Mouse (Mus musculus) stomach, embryonic 16.5 days (tissue): ENCODE measurements around the gene Ube2cbp. TPM values are rescaled to one million over a fixed set of nuclear protein-coding genes. Genes with fewer than 3 reads are reported as not detected.

ENCODE experiments used
- ATAC-seq: fragments of 200-750 bp; cut with Nextera tagmentation; 2 replicates; pipeline ENCODE4 v1.8.0; 2017; ENCODE audit warnings: moderate number of reproducible peaks, moderate TSS enrichment; ENCODE audit not compliant: insufficient read depth, low FRiP score
- H3K27ac ChIP-seq: fragments of 300-500 bp; sonication (generic); 2 replicates; pipeline ENCODE4 v1.5.1; 2014; ENCODE audit warnings: low read length
- H3K27me3 ChIP-seq: fragments of 300-500 bp; sonication (generic); 2 replicates; pipeline ENCODE4 v1.6.1; 2014; ENCODE audit warnings: low read length, control low read depth, mixed read lengths; ENCODE audit not compliant: control insufficient read depth, insufficient read depth
- H3K36me3 ChIP-seq: fragments of 300-500 bp; sonication (generic); 2 replicates; pipeline ENCODE4 v1.6.1; 2014; ENCODE audit warnings: low read length; ENCODE audit not compliant: control insufficient read depth, insufficient read depth
- H3K4me1 ChIP-seq: fragments of 300-500 bp; sonication (generic); 2 replicates; pipeline ENCODE4 v1.6.1; 2014; ENCODE audit warnings: low read length, control low read depth, mixed read lengths; ENCODE audit not compliant: control insufficient read depth, insufficient read depth
- H3K4me2 ChIP-seq: fragments of 300-500 bp; sonication (generic); 2 replicates; pipeline ENCODE4 v1.6.1; 2014; ENCODE audit warnings: low read depth, low read length, mixed read lengths
- H3K4me3 ChIP-seq: fragments of 300-500 bp; sonication (generic); replicated peaks from 2 replicates; pipeline ENCODE4 v1.5.1; 2014; ENCODE audit warnings: mild to moderate bottlenecking, low read length
- H3K9ac ChIP-seq: fragments of 300-500 bp; sonication (generic); 2 replicates; pipeline ENCODE4 v1.6.1; 2014; ENCODE audit warnings: low read length
- H3K9me3 ChIP-seq: fragments of 300-500 bp; sonication (generic); replicated peaks from 2 replicates; pipeline ENCODE4 v1.6.1; 2016; ENCODE audit warnings: low read length, control low read depth; ENCODE audit not compliant: control insufficient read depth
- WGBS: fragments of 180-500 bp; shearing (Covaris S2); extraction: QIAGEN DNeasy Blood & Tissue Kit; methylation state at CpG from one replicate; pipeline ENCODE4 v1.1.7; 2014; 5-methylcytosine and 5-hydroxymethylcytosine counted together
- polyA plus RNA-seq: library from polyadenylated mRNA; unstranded; fragments of >200 nt; fragmentation: Nextera tagmentation; extraction: Ambion mirVana; gene quantifications from 2 replicates; pipeline ENCODE4 v1.2.1, GENCODE M21; 2015

Gene Ube2cbp
- polyA plus RNA-seq, 1 experiment from 2014 or later: 4.4 TPM

DNA sequence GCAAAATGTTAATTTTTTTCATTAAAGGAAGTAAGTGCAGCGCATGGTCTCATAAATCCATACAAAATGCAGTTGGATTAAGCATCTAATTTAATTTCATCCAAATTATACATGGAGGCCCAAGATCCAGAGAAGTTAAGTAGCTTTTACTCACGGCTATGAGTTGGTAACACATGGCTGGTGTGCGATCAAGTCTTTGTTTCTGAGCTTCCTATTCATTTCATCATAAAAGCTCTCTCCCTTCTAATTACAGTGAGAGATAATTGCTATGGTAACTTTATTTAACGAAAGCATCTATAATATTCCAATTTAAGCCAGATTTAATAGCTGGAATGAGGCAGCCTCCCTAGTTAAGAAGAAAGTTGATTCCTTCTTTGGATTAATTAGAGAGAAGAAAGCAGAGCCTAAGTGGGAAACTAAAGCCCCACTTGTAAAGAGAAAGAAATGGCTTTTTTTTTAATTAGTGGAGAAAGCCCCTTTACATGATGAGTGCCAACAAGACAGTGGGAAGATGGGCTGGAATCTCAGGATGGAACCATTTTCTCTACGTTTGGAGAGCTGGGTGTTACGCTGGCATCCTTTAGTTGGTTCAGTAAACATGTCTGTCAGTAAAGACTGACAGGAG is 145.1 kb downstream of the Ube2cbp start:
- Histone ChIP-seq H3K4me2 (no peak overlapping the region), H3K4me1 (no peaks in the 10 kb centered on the region), H3K27me3 (no peaks in the 10 kb centered on the region), H3K9me3 (no peaks in the 10 kb centered on the region), H3K27ac (no peak overlapping the region), H3K9ac (no peak overlapping the region), H3K4me3 (no peak overlapping the region), H3K36me3 (no peaks in the 10 kb centered on the region)
- 84% methylated on average over 6 of the region's 6 CpGs for WGBS
- no peak for ATAC-seq

DNA sequence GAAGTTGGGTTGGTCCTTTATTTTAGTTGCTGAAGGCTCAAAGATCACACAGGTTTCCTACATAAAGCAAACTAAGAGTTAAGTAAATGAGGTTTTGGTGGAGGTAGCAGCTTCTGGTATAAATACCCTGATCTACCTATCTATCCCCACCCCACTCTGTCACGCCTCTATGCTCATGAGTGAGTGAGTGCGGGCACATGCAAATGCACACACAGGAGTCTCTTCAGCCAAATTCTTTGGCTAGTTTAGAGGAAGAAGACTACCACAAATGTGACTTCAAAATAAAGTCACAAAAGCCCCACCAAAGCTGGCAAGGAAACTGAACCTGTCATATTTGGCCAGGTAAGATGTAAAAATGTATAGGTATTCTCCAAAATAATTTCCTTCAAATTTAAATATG is 149.1 kb downstream of the Ube2cbp start:
- ATAC-seq: no peak
- 0 out of 2 replicates have a peak, but pooled peaks cover 3% of the 10 kb centered on the region for H3K36me3 ChIP-seq
- 85% methylated on average over 2 of the region's 2 CpGs for WGBS

DNA sequence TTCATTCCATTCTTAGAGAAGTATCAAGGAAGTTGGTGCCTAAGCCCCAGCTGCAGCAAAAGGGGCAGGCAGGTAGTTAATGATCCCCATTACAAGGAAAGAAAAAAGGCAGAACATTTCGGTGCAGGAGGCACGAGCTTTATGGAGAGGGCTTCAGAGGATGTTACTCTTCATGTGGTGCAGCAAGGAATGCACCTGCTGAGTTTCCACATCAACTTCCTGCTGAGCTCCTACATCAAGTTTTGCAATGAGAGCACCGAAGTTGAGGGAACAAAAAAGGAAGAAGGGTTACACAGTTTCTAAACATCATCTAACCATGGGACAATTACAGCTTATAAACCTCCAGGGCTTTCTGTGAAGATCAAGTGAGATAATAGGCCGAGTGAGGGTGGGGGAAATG is 156.1 kb downstream of the Ube2cbp start:
- no peak overlapping the region for H3K4me3 ChIP-seq
- WGBS: 57% methylated on average over 4 of the region's 4 CpGs
- no peak overlapping the region for H3K4me2 ChIP-seq
- H3K4me1 ChIP-seq: no peaks in the 10 kb centered on the region
- H3K9me3 ChIP-seq: no peaks in the 10 kb centered on the region
- H3K27ac ChIP-seq: no peak overlapping the region
- H3K36me3 ChIP-seq: 0 out of 2 replicates have a peak, but pooled peaks cover 3% of the 10 kb centered on the region
- ATAC-seq: no peak
- no peaks in the 10 kb centered on the region for H3K27me3 ChIP-seq
- H3K9ac ChIP-seq: no peak overlapping the region

More for the DNA sequence above, 149.1 kb downstream of the Ube2cbp start:
- H3K9me3 ChIP-seq: no peaks in the 10 kb centered on the region
- H3K9ac ChIP-seq: no peak overlapping the region
- H3K4me3 ChIP-seq: no peak overlapping the region
- no peaks in the 10 kb centered on the region for H3K27me3 ChIP-seq
- H3K4me1 ChIP-seq: no peaks in the 10 kb centered on the region
- H3K27ac ChIP-seq: no peak overlapping the region
- H3K4me2 ChIP-seq: no peak overlapping the region

DNA sequence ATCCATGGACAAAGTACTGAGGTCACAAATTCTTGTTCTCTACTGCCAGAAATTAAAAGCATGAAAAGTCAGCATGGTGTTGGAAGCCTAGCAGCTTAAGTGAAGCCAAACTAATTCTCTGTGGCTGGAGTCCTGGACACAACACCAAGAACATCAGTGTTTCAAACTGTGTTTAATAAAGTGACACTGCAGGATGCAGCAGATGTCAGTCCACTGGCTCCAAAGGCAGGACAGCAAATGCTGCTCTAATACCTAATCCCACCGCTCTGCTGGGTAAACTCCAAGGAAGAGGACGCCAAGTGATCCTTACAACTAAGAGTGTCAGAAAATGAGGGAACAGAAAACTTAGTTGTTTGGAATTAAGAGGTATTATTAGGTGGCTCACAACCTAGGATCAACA is 158.2 kb downstream of the Ube2cbp start:
- H3K27ac ChIP-seq: no peak overlapping the region
- ATAC-seq: no peak
- 88% methylated on average over 2 of the region's 2 CpGs for WGBS
- no peaks in the 10 kb centered on the region for H3K36me3 ChIP-seq
- no peak overlapping the region for H3K4me2 ChIP-seq
- H3K4me3 ChIP-seq: no peak overlapping the region
- H3K9ac ChIP-seq: no peak overlapping the region
- H3K9me3 ChIP-seq: no peaks in the 10 kb centered on the region
- H3K4me1 ChIP-seq: no peaks in the 10 kb centered on the region
- H3K27me3 ChIP-seq: no peaks in the 10 kb centered on the region

DNA sequence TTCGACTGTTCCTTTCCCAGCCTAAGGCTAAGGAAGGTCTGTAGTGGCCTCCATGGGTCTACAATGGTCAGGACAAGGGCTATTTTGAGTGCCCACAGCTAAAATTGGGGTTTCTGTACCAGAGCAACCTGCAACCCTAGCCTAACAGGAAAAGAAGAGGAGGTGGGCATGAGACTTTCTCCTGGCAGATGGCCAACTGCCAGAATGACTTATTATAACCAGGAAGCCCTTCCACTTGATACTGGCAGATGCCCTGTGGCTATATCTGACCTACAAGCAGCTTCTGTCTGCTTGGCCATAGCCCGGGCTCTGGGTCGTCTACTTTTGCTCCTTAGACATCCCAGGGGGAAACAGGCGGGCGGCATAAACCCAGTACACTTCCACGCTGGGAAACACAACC is 163.3 kb downstream of the Ube2cbp start:
- no peaks in the 10 kb centered on the region for H3K9me3 ChIP-seq
- no peaks in the 10 kb centered on the region for H3K4me1 ChIP-seq
- H3K36me3 ChIP-seq: no peaks in the 10 kb centered on the region
- H3K4me3 ChIP-seq: no peak overlapping the region
- no peaks in the 10 kb centered on the region for H3K27me3 ChIP-seq
- 72% methylated on average over 6 of the region's 6 CpGs for WGBS
- H3K9ac ChIP-seq: no peak overlapping the region
- no peak overlapping the region for H3K27ac ChIP-seq
- no peak; the same call in 1 of the 2 replicates for ATAC-seq
- H3K4me2 ChIP-seq: no peak overlapping the region

DNA sequence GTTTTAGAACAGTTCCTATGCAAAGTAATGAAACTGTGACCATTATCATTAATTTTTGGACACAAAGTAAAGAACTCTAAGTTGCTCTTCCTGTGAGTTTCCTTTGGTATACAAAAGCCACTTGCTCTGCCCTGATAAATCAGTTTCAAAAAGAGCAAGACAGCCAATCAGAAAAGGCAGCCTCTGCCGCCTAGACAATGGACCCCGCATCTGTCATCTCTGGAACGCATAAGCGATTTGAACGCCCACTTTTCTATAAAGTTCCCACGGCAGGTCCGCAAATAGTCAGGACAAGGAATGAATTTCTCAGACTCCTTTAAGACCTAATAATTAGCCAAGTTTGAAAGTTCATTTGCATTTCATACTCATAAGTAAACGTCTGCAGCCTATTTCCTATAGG is 166.2 kb downstream of the Ube2cbp start:
- 65% methylated on average over 8 of the region's 8 CpGs for WGBS

DNA sequence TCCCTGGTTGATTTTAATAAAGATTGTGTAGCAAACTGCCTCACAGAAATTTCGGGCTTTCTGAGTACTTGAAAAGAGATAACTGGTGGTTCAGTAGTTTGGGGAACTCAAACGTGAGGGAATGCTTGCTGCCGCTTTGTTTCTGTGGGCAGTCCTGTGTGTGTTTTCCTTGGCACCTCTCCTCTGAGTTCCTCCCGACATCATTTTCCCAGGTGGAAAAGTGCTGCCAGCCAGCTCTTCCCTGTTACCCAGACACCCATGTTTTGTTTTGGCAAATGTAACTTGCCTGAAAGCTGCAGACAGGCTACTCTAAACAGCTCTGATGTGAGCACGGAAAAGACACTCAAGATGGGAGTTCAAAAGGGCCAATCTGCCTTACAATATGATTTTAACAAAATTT is 166.6 kb downstream of the Ube2cbp start:
- H3K4me3 ChIP-seq: no peak overlapping the region
- H3K36me3 ChIP-seq: no peaks in the 10 kb centered on the region
- no peak overlapping the region for H3K4me2 ChIP-seq
- no peaks in the 10 kb centered on the region for H3K4me1 ChIP-seq
- H3K27ac ChIP-seq: no peak overlapping the region
- no peaks in the 10 kb centered on the region for H3K9me3 ChIP-seq
- ATAC-seq: no peak
- no peaks in the 10 kb centered on the region for H3K27me3 ChIP-seq
- WGBS: 36% methylated on average over 5 of the region's 5 CpGs
- H3K9ac ChIP-seq: no peak overlapping the region

More for the DNA sequence above, 166.2 kb downstream of the Ube2cbp start:
- Histone ChIP-seq H3K4me3 (no peak overlapping the region), H3K4me2 (no peak overlapping the region), H3K27me3 (no peaks in the 10 kb centered on the region), H3K36me3 (no peaks in the 10 kb centered on the region), H3K27ac (no peak overlapping the region), H3K9me3 (no peaks in the 10 kb centered on the region), H3K4me1 (no peaks in the 10 kb centered on the region), H3K9ac (no peak overlapping the region)
- ATAC-seq: no peak

DNA sequence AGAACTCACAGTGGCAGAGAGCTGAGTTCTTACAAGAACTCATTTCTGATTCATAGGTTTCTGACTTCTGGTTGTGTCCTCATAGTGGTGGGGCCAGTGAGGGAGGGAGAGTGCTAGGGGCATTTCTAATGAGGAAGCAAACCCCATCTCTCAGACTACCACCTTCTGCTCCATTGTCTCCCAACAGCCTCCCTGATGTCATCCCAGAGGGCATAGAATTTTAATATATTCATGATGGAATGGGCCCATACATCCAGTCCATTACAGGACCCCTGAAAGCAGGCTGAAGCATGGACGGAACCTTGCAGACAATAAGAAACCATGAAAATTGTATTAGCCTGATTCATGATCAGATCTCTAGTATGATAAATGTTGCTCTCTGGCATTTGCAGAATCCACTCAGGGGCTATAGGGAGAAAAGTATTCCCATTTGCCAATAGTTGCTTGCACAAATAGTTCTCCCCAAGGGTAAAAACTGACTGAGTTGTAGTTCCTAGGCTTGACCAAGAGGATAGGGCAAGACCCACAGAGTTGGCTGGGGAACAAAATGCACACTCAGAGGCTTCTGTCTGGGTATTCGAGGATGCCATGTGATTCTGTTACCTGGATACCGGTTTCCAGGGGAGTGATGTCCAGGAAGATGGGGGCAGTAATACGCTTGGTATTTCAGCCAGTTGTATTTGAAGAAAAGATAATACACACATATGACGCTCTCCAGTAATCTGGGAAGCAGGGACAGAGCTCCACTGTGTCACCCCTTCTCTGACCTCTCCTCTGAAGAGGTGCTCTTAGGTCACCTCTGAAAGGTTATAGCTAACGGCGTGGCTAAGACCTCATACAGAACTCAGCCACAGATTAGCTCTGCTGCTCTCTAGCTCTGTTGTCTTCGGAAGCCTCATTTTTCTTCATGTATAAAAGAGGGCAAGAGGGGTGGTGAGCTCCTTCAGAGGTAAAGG is 167.8 kb downstream of the Ube2cbp start:
- Histone ChIP-seq H3K4me1 (no peaks in the 10 kb centered on the region), H3K36me3 (no peaks in the 10 kb centered on the region), H3K9ac (no peak overlapping the region), H3K27me3 (no peaks in the 10 kb centered on the region), H3K9me3 (no peaks in the 10 kb centered on the region), H3K4me2 (no peak overlapping the region), H3K4me3 (no peak overlapping the region), H3K27ac (no peak overlapping the region)
- WGBS: 80% methylated on average over 8 of the region's 8 CpGs
- ATAC-seq: no peak

DNA sequence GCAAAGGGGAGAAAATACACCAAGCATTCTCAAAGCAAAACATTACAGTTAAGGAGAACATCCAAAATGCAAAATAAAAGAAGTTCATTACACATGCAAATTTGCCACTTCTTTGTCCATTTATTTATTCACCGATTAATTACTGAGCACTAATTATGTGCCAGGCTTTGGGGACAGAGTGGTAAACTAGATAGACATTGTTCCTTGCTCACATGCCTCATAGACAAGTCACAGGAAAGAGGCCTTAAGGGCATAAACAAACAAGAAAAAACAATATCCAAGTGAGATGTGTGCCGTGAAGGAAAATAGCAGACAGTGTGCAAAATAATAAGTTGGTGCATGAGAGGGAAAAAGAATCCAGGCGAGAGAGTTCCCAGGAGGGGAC is 177.2 kb downstream of the Ube2cbp start:
- 82% methylated on average over 3 of the region's 3 CpGs for WGBS
- Histone ChIP-seq H3K4me2 (no peak overlapping the region), H3K27ac (no peak overlapping the region)

More for the DNA sequence above, 177.2 kb downstream of the Ube2cbp start:
- ATAC-seq: no peak
- Histone ChIP-seq H3K9ac (no peak overlapping the region), H3K4me1 (no peaks in the 10 kb centered on the region), H3K27me3 (no peaks in the 10 kb centered on the region), H3K9me3 (peaks cover 6% of the 10 kb centered on the region; the same call in 1 of the 2 replicates), H3K4me3 (no peak overlapping the region), H3K36me3 (no peaks in the 10 kb centered on the region)
